Mouse (Mus musculus): ENCODE data around the gene Csnk2b.

GRCm38 (mm10) chr17:35133517-35133916 is 11.7 kb upstream of the Csnk2b start:
- TF ChIP-seq CTCF (IDR thresholded peaks at IDR 0.05; ENCODE audit: insufficient read depth, low read depth, low read length): no peak
- no peak for TF ChIP-seq POLR2A (IDR thresholded peaks at IDR 0.05; ENCODE audit: insufficient read depth, low read depth, low read length)

Data from olfactory bulb, adult 2 months (tissue).